Mouse (Mus musculus) macrophage (primary cell): ENCODE measurements around the gene Gm11567. TPM values are rescaled to one million over a fixed set of nuclear protein-coding genes. Genes with fewer than 3 reads are reported as not detected.
"Not testable (repeated sequence)": the region's sequence is repeated elsewhere in the genome, so short reads cannot be mapped to it uniquely, and the experiment has no call there.

Source experiments
- H3K27ac ChIP-seq: fragments of 350-480 bp; formaldehyde crosslinking; 2 replicates; pipeline ENCODE4 v1.9.0; 2021
- H3K36me3 ChIP-seq: fragments of 350-480 bp; formaldehyde crosslinking; 2 replicates; pipeline ENCODE4 v1.9.0; 2021; ENCODE audit errors: inconsistent target
- H3K4me3 ChIP-seq: fragments of 350-480 bp; formaldehyde crosslinking; 2 replicates; pipeline ENCODE4 v1.9.0; 2021; ENCODE audit errors: inconsistent target
- H3K79me2 ChIP-seq: fragments of 350-480 bp; formaldehyde crosslinking; 2 replicates; pipeline ENCODE4 v1.9.0; 2021; ENCODE audit errors: inconsistent target
- WGBS: methylation state at CpG from one replicate; pipeline ENCODE4 v1.1.7; 2026; ENCODE audit warnings: inconsistent platforms; ENCODE audit not compliant: missing documents; 5-methylcytosine and 5-hydroxymethylcytosine counted together
- polyA plus RNA-seq: library from polyadenylated mRNA; stranded (reverse); fragments of 250-400 nt; gene quantifications from 3 replicates; pipeline ENCODE4 v1.2.4, GENCODE M21; 2018; ENCODE audit warnings: inconsistent platforms
- total RNA-seq, 78 experiments: library from RNA; depleted of rRNA; stranded (reverse); fragments of 250-400 nt; gene quantifications; 1 replicate in 9 of 78; 2 replicates in 24 of 78; 3 replicates in 43 of 78; 4 replicates in 2 of 78; pipeline ENCODE4 v1.2.4; 2018; ENCODE audit warnings: inconsistent platforms in 56 of 78

Gene Gm11567
- total RNA-seq (2018; cell fraction: chromatin; rRNA removed) = not detected
- not detected for total RNA-seq (2018; cell fraction: cytosol; rRNA removed)
- not detected for total RNA-seq (2018; cell fraction: nucleus; rRNA removed)
- not detected in 3 replicates for polyA plus RNA-seq

- not testable (repeated sequence) for H3K4me3 ChIP-seq, H3K36me3 ChIP-seq, H3K27ac ChIP-seq, H3K79me2 ChIP-seq
- 17% methylated on average over 1 of the region's 1 CpGs for WGBS
Observed at GRCm38 (mm10) chr11:99878887-99879286, at the start of gene Gm11567. Gene Gm11567 (plus strand): TSS chr11:99879187.

- no peak within 1 kb of the TSS for H3K4me3 ChIP-seq
- no peak within 1 kb of the TSS for H3K27ac ChIP-seq
- no peaks in the 10 kb centered on the region for H3K36me3 ChIP-seq
- 85% methylated on average over 1 of the region's 1 CpGs for WGBS
- no peaks in the 10 kb centered on the region for H3K79me2 ChIP-seq
Observed at GRCm38 (mm10) chr11:99837966-99838365, 41.0 kb upstream of the Gm11567 start, which contains the start of gene 2300003K06Rik. Gene 2300003K06Rik (minus strand): TSS chr11:99838066.

- 77% methylated on average over 1 of the region's 1 CpGs for WGBS
- Histone ChIP-seq H3K27ac (no peak overlapping the region), H3K79me2 (no peaks in the 10 kb centered on the region), H3K4me3 (no peak overlapping the region), H3K36me3 (no peaks in the 10 kb centered on the region)
Observed at GRCm38 (mm10) chr11:99842185-99842584, 36.8 kb upstream of the Gm11567 start.

- no peaks in the 10 kb centered on the region for H3K36me3 ChIP-seq
- no peak overlapping the region for H3K27ac ChIP-seq
- 95% methylated on average over 2 of the region's 2 CpGs for WGBS
- no peaks in the 10 kb centered on the region for H3K79me2 ChIP-seq
- H3K4me3 ChIP-seq = no peak overlapping the region
Observed at GRCm38 (mm10) chr11:99846746-99847145, 32.2 kb upstream of the Gm11567 start.

GRCm38 (mm10) chr11:99851508-99851907 lies 27.5 kb upstream of the Gm11567 start, which contains the start of gene Krtap4-16:
Gene Krtap4-16 (minus strand): TSS chr11:99851608.
- Histone ChIP-seq H3K79me2 (no peaks in the 10 kb centered on the region), H3K4me3 (no peak within 1 kb of the TSS), H3K36me3 (no peaks in the 10 kb centered on the region), H3K27ac (no peak within 1 kb of the TSS)

- H3K27ac ChIP-seq = no peak overlapping the region
- WGBS = 53% methylated on average over 3 of the region's 3 CpGs
- H3K79me2 ChIP-seq = no peaks in the 10 kb centered on the region
- no peak overlapping the region for H3K4me3 ChIP-seq
- H3K36me3 ChIP-seq = no peaks in the 10 kb centered on the region
Observed at GRCm38 (mm10) chr11:99854121-99854520, 24.9 kb upstream of the Gm11567 start.

- Histone ChIP-seq H3K36me3 (no peaks in the 10 kb centered on the region), H3K27ac (no peak within 1 kb of the TSS), H3K4me3 (no peak within 1 kb of the TSS), H3K79me2 (no peaks in the 10 kb centered on the region)
- 94% methylated on average over 2 of the region's 2 CpGs for WGBS
Observed at GRCm38 (mm10) chr11:99857617-99858016, 21.4 kb upstream of the Gm11567 start, which contains the start of gene Gm11568. Gene Gm11568 (plus strand): TSS chr11:99857917.

- Histone ChIP-seq H3K36me3 (no peaks in the 10 kb centered on the region), H3K79me2 (no peaks in the 10 kb centered on the region)
- 72% methylated on average over 2 of the region's 2 CpGs for WGBS
Observed at GRCm38 (mm10) chr11:99858761-99859160, 20.2 kb upstream of the Gm11567 start.

GRCm38 (mm10) chr11:99864176-99864575 lies 14.8 kb upstream of the Gm11567 start, which contains the start of gene Gm11559:
Gene Gm11559 (plus strand): TSS chr11:99864476.
- not testable (repeated sequence) for H3K27ac ChIP-seq, H3K79me2 ChIP-seq, H3K36me3 ChIP-seq, H3K4me3 ChIP-seq
- WGBS = no CpG with 5 or more reads among the region's 1 CpGs

More at GRCm38 (mm10) chr11:99858761-99859160, 20.2 kb upstream of the Gm11567 start:
- Histone ChIP-seq H3K4me3 (no peak overlapping the region), H3K27ac (no peak overlapping the region)

GRCm38 (mm10) chr11:99873089-99873488 lies 5.9 kb upstream of the Gm11567 start, which contains the start of gene Krtap9-1:
Gene Krtap9-1 (plus strand): TSS chr11:99873389.
- H3K27ac ChIP-seq, H3K79me2 ChIP-seq, H3K36me3 ChIP-seq, H3K4me3 ChIP-seq: not testable (repeated sequence)
- WGBS = 67% methylated on average over 1 of the region's 1 CpGs

GRCm38 (mm10) chr11:99907620-99908019 lies 28.6 kb downstream of the Gm11567 start, which contains the start of gene Krtap31-1:
Gene Krtap31-1 (plus strand): TSS chr11:99907920.
- Histone ChIP-seq H3K4me3 (no peak within 1 kb of the TSS), H3K27ac (no peak within 1 kb of the TSS), H3K36me3 (no peaks in the 10 kb centered on the region), H3K79me2 (no peaks in the 10 kb centered on the region)
- 79% methylated on average over 1 of the region's 2 CpGs for WGBS

- 88% methylated on average over 3 of the region's 3 CpGs for WGBS
- H3K27ac ChIP-seq = no peak within 1 kb of the TSS
- no peaks in the 10 kb centered on the region for H3K79me2 ChIP-seq
- H3K4me3 ChIP-seq = no peak within 1 kb of the TSS
- H3K36me3 ChIP-seq = no peaks in the 10 kb centered on the region
Observed at GRCm38 (mm10) chr11:99914451-99914850, 35.5 kb downstream of the Gm11567 start, which contains the start of gene Gm11565. Gene Gm11565 (plus strand): TSS chr11:99914751.

Other genes with a start within 250 kb of the Gm11567 start
- not detected in 3 replicates for gene Krtap4-2, start 244.1 kb upstream of the Gm11567 start, polyA plus RNA-seq
- gene Krtap4-7, start 235.1 kb upstream of the Gm11567 start, polyA plus RNA-seq = not detected in 3 replicates
- gene Gm11555, start 229.0 kb upstream of the Gm11567 start, polyA plus RNA-seq = not detected in 3 replicates
- not detected in 3 replicates for gene Gm11563, start 220.2 kb upstream of the Gm11567 start, polyA plus RNA-seq
- not detected in 3 replicates for gene Krtap4-6, start 213.2 kb upstream of the Gm11567 start, polyA plus RNA-seq
- gene Gm14190, start 188.4 kb upstream of the Gm11567 start, polyA plus RNA-seq = not detected in 3 replicates
- not detected in 3 replicates for gene Gm14180, start 144.9 kb upstream of the Gm11567 start, polyA plus RNA-seq
- not detected in 3 replicates for gene Gm11595, start 106.3 kb upstream of the Gm11567 start, polyA plus RNA-seq
- gene Krtap4-8, start 98.5 kb upstream of the Gm11567 start, polyA plus RNA-seq = not detected in 3 replicates
- gene Krtap4-9, start 94.0 kb upstream of the Gm11567 start, polyA plus RNA-seq = not detected in 3 replicates
- gene Gm11596, start 85.7 kb upstream of the Gm11567 start, polyA plus RNA-seq = not detected in 3 replicates
- not detected in 3 replicates for gene Gm11569, start 80.3 kb upstream of the Gm11567 start, polyA plus RNA-seq
- gene Gm11554, start 74.7 kb upstream of the Gm11567 start, polyA plus RNA-seq = not detected in 3 replicates
- gene Krtap4-13, start 69.3 kb upstream of the Gm11567 start, polyA plus RNA-seq = not detected in 3 replicates
- not detected in 3 replicates for gene Gm11564, start 63.5 kb upstream of the Gm11567 start, polyA plus RNA-seq
- not detected in 3 replicates for gene 2300003K06Rik, start 41.1 kb upstream of the Gm11567 start, polyA plus RNA-seq
- gene Krtap4-16, start 27.6 kb upstream of the Gm11567 start, polyA plus RNA-seq = not detected in 3 replicates
- gene Gm11568, start 21.3 kb upstream of the Gm11567 start, polyA plus RNA-seq = not detected in 3 replicates
- not detected in 3 replicates for gene Gm11559, start 14.7 kb upstream of the Gm11567 start, polyA plus RNA-seq
- not detected in 3 replicates for gene Krtap9-1, start 5.8 kb upstream of the Gm11567 start, polyA plus RNA-seq
- gene Krtap31-1, start 28.7 kb downstream of the Gm11567 start, polyA plus RNA-seq = not detected in 3 replicates
- gene Gm11565, start 35.6 kb downstream of the Gm11567 start, polyA plus RNA-seq = not detected in 3 replicates
- not detected in 3 replicates for gene Krtap31-2, start 57.1 kb downstream of the Gm11567 start, polyA plus RNA-seq
- not detected in 3 replicates for gene Krtap9-5, start 69.3 kb downstream of the Gm11567 start, polyA plus RNA-seq
- not detected in 3 replicates for gene Krtap29-1, start 99.9 kb downstream of the Gm11567 start, polyA plus RNA-seq
- gene Krtap16-1, start 107.4 kb downstream of the Gm11567 start, polyA plus RNA-seq = not detected in 3 replicates
- gene Krtap17-1, start 114.8 kb downstream of the Gm11567 start, polyA plus RNA-seq = not detected in 3 replicates
- not detected in 3 replicates for gene Krt33a, start 137.0 kb downstream of the Gm11567 start, polyA plus RNA-seq
- gene Krt33b, start 150.7 kb downstream of the Gm11567 start, polyA plus RNA-seq = not detected in 3 replicates
- gene Krt34, start 162.4 kb downstream of the Gm11567 start, polyA plus RNA-seq = not detected in 3 replicates
- not detected in 3 replicates for gene Krt31, start 171.4 kb downstream of the Gm11567 start, polyA plus RNA-seq
- not detected in 3 replicates for gene Krt32, start 209.0 kb downstream of the Gm11567 start, polyA plus RNA-seq
- gene Krt35, start 217.1 kb downstream of the Gm11567 start, polyA plus RNA-seq = not detected in 3 replicates
- gene Krt36, start 226.4 kb downstream of the Gm11567 start, polyA plus RNA-seq = not detected in 3 replicates
- gene Krt13, start 242.4 kb downstream of the Gm11567 start, polyA plus RNA-seq = not detected in 3 replicates